Mouse (Mus musculus) lung, postnatal 10 days (tissue): ENCODE data around the gene Lrrfip1.

Experiments used
- DNase-seq: peaks from one replicate; pipeline ENCODE4 v3.0.0; 2021

Lrrfip1 gene

GRCm38 (mm10) chr1:91024464-91024863 is 25.9 kb downstream of the Lrrfip1 start:
- no peak for DNase-seq

- DNase-seq: no peak
Measured at GRCm38 (mm10) chr1:91026945-91027344, 28.4 kb downstream of the Lrrfip1 start.

GRCm38 (mm10) chr1:91030383-91030782 is 31.8 kb downstream of the Lrrfip1 start:
- no peak for DNase-seq

GRCm38 (mm10) chr1:91031547-91031946 is 33.0 kb downstream of the Lrrfip1 start:
- DNase-seq: peak; percentile 54

- DNase-seq: no peak
Measured at GRCm38 (mm10) chr1:91032393-91032971, 33.9 kb downstream of the Lrrfip1 start.

- DNase-seq: no peak
Measured at GRCm38 (mm10) chr1:91034547-91034946, 36.0 kb downstream of the Lrrfip1 start.

- no peak for DNase-seq
Measured at GRCm38 (mm10) chr1:91035266-91035665, 36.7 kb downstream of the Lrrfip1 start.

GRCm38 (mm10) chr1:91037213-91037612 is 38.7 kb downstream of the Lrrfip1 start:
- DNase-seq: no peak

- DNase-seq: peak; percentile 70
Measured at GRCm38 (mm10) chr1:91038010-91038409, 39.5 kb downstream of the Lrrfip1 start.

- DNase-seq: no peak
Measured at GRCm38 (mm10) chr1:91038531-91038930, 40.0 kb downstream of the Lrrfip1 start.

GRCm38 (mm10) chr1:91041605-91042004 is 43.1 kb downstream of the Lrrfip1 start:
- DNase-seq: peak; percentile 44

GRCm38 (mm10) chr1:91043191-91043590 is 44.7 kb downstream of the Lrrfip1 start:
- DNase-seq: no peak

- DNase-seq: peak; percentile 56
Measured at GRCm38 (mm10) chr1:91044176-91044575, 45.6 kb downstream of the Lrrfip1 start.

GRCm38 (mm10) chr1:91044648-91045047 is 46.1 kb downstream of the Lrrfip1 start:
- peak; percentile 27 for DNase-seq

- DNase-seq: no peak
Measured at GRCm38 (mm10) chr1:91046237-91046636, 47.7 kb downstream of the Lrrfip1 start.

- peak; percentile 41 for DNase-seq
Measured at GRCm38 (mm10) chr1:91049296-91049695, 50.8 kb downstream of the Lrrfip1 start.

- no peak for DNase-seq
Measured at GRCm38 (mm10) chr1:91051461-91052094, 53.0 kb downstream of the Lrrfip1 start.

- DNase-seq: peak; percentile 98
Measured at GRCm38 (mm10) chr1:91052747-91053181, 54.2 kb downstream of the Lrrfip1 start.

GRCm38 (mm10) chr1:91053218-91054073 is 54.9 kb downstream of the Lrrfip1 start:
- DNase-seq: peak; percentile 82

GRCm38 (mm10) chr1:91054074-91054471 is 55.5 kb downstream of the Lrrfip1 start:
- DNase-seq: no peak

GRCm38 (mm10) chr1:91054815-91055214 is 56.3 kb downstream of the Lrrfip1 start:
- DNase-seq: peak; percentile 63

- peak; percentile 56 for DNase-seq
Measured at GRCm38 (mm10) chr1:91055744-91056143, 57.2 kb downstream of the Lrrfip1 start.

- no peak for DNase-seq
Measured at GRCm38 (mm10) chr1:91056416-91056815, 57.9 kb downstream of the Lrrfip1 start.
